Mouse (Mus musculus): ENCODE measurements around the gene Clmn.

The Clmn gene

DNA sequence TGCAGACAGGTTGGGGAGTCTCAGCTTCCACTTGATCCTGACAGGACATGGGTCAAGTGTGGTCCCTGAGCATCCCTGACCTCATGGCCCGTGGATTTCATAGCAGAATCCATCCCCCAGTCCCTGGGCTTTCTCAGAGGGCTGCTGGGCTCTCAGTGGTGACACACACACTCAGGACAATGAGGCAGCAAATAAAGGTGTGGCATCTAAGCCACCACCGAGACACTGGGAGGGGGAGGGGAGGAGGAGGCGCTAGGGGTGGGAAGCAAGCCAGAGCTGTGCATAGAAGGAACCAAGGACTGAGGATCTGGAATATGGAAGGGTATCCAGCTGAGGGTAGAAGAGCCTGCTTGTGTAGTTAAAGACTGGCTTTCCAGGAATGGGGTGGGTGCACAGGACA, 11.2 kb upstream of the Clmn start:
- no peak for DNase-seq

DNA sequence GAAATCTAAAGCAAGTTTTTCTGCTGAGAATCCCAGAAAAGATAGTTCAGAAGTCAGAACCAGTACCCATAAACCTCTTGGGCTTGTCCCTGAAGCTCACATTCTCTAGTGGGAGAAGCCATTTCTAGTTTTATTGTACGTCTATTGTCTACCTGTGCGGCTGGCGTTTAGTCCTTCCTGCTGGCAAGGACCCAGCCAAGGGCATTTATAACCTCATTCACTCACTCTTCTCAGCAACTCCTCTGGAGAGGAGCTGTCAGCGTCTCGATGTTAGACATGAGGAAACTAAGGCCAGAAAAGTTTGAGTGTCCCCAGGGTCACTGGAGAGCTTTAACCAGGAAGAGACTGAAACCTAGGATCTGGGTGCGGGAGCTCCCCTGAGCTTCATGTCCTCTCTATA, 7.1 kb upstream of the Clmn start:
- DNase-seq = no peak

DNA sequence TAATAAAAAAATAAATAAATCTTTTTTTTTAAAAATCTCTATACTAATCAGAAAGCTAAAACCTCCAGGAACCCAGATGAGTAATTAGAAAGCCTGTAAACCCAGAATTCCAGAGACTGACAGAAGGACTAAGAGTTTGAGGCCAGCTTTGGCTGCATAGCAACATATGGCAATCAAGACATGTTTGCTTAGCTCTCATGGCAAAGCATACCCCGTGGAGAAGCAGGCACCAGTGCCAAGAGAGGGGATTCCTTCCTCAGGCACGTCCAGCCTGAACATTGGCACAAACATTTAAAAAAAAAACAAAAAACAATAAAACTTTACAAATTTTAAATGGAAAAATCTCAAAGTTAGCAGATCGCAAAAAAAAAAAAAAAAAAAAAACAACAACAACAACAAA, 4.9 kb upstream of the Clmn start:
- no peak for DNase-seq

DNA sequence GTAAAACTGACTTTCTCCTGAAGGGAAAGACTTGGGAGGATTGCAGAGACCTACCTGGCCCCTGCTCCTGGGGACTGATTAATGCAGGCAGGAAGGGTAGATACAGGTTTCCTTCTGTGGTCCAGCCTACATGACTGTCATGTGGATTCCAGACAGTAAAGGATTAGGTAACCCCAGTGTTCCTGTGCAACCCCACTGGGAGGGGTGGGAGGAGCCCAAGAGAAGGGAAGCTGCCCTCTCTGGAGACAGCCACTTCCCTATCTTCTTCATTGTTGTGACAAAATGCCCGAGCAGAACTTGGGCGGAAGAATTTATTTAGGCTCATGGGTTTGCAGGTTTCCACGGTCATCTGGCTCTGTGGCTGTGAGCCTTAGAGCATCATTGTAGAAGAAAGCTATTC, 3.6 kb upstream of the Clmn start:
- no peak for DNase-seq

DNA sequence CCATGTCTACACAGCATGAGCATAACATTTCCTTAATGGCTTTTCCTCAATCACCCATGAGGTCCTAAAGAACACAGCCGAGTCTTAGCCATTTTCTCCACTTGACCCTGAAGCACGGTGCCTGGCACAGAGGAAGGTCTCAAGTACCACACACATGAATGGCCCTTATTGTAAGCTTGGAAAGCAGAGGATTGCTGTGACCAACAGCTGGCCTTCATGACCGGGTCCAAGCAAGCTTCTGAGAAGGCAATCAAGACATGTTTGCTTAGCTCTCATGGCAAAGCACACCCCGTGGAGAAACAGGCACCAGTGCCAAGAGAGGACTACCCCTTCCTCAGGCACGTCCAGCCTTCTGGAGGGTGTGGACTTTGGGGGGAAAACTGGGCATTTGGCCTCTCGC, 3.0 kb upstream of the Clmn start:
- no peak for DNase-seq

DNA sequence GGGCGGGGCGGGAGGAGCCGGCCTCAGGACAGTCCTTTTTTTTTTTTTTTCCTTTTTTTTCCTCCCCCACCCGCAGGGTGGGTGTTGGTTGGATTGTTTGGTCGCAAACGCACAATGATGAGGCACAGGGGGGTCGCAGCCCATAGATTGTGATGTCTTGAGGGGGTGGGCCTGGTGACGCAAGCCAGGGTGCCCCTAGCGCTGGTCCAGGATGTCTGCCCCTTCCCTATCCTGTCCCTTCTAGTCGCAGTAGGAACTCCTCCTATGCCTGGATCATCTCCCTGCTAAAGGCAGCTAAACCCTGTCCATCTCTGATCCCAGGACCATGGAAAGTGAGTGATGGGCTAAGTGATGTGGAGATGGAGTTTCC, 275 bp upstream of the Clmn start:
- DNase-seq = peak; percentile 60

DNA sequence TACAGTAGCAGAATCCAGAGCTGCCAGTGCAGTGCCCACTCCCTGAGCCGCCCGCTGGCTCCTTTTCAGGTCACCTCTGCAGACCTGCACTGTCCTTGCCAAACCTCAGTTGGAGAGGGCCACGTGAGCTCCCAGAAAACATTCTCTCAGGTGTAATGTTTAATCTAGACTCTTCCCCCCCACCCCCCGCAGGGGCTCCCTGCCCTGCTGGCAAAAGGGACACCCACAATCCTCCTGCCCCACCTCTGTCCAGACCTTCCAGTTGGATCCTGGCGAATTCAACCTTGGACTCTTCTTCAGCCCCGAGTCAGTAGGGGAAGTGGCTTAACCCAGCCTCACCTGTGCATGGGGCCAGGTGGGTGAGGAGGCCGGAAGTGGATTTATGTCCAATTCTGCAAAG, 1.2 kb downstream of the Clmn start:
- DNase-seq = no peak

DNA sequence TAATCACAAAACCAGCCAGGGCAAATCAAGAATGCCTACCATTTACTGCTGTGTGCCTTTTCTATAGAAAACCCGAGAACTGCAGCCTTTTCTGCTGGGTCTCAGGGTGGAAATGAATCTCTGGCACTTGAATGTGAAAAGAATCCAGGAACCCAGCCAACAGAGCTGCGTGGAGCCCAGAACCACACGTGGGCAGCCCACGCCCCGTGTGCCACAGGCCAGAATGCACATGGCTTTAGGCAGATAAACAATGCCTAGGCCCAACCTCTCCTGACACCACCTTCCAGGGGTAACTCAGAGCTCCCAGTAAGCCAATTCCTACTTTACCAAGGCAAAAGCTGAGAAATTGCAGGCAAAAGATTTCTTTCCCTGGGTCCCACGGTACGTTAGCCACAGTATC, 5.7 kb downstream of the Clmn start:
- no peak for DNase-seq

DNA sequence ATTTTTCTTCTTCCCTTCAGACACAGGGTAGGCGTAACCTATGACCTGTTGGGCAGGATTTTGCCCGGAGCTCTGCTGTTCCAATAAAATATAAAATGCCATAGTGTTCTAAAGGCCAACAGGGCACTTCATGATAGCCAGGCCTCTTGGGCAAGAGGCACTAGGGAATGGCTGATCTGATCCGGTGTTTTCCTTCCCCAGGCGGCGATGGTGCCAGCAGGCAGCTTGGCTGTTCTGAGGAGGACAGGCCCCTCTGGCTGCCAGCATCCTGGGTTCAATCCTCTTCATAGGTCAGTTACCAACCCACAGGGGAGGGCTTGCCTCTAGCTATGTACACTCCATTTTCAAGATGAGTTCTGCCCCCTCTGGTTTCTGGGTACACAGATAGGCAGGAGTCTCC, 6.1 kb downstream of the Clmn start:
- no peak for DNase-seq

DNA sequence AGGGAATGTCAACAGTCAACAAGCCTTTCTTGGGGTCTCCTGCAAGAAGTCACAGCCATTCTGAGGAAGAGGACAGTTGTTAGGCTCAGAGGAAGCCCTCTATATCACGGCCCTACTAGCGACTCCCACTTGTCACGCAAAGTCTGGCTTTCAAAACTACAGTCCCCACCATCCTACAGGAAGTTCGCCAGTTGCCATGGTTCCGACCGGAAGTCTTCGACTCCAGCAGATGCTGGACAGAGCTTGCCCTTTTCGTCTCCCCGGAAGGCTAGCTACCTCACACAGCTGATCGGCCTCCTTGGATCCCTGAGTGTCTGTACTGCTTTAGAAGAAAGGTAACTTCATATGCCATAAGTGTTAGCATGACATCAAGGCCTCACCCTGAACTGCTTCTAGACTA, 7.3 kb downstream of the Clmn start:
- no peak for DNase-seq

DNA sequence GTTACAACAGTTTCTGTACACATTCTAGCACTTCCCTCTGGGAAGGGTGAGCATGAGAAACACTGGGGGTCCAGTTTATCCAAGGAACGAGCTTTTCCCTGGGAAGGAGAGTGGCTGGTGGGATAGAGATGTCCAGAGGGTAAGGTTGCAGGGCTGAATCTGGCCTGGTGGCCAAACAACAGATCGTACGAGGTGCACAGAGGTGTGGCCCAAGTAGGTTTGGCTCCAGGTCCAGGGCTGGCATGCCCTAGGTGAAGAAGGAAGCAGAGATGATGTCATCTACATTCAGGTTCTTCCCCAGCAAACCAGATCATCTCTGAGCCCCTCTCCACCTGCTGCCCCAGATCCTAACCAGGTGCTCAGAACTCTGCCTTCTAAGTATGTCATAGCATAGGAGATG, 8.3 kb downstream of the Clmn start:
- no peak for DNase-seq

DNA sequence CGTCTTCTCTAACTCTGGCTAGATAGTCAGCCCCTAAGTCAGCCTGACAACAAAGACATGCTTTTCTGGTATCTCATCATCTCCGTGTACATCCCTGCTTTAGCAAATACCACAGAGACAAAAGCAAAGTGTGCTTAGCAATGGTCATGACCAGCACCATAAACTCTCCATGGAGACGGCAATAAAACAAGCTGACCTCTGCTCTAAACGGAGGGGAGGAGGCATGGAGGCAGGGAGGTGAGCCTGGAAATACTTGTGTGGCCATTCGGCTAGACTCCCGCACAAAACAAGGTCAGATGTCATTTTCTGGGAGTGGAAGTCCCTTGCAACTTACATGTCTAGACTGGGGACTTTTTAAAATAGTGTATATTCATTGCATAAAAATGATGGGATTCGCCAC, 9.3 kb downstream of the Clmn start:
- DNase-seq = no peak

DNA sequence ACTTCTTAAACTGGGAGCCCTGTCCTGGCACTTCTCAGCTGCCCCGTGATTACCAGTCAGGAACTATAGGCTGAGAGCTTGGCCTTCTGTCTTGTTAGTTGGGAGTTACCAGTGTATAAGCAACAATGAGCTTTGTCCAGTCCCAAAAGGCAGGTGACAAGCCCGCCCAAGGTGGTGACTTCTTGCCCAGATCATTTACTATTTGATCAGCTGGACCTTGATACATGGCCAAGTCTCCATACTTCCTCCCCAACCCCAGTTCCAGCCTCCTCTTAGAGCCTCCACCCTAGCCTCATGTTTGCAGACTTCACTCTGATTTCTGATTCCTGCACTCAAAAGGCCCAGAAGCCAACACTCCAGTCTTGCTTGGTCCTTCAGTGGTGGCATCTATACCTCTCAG, 10.1 kb downstream of the Clmn start:
- DNase-seq = no peak

DNA sequence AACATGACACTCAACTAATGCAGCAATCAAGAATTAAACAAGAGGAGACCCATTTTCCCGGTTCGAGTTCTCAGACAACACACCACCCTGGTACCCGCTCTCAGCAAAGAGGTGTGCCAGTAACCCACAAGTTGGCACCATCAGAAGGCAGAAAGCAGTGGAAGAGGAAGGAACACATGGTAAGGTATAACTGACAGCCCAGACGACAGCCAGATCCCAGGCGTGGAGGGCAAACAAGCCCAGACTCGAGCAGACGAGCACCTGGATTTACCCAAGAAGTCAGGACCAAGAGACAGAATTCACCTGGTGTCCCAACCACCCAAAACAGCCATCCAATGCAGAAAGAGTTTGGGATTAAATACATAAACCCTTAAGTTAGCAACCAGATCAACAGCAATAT, 11.5 kb downstream of the Clmn start:
- DNase-seq = no peak

DNA sequence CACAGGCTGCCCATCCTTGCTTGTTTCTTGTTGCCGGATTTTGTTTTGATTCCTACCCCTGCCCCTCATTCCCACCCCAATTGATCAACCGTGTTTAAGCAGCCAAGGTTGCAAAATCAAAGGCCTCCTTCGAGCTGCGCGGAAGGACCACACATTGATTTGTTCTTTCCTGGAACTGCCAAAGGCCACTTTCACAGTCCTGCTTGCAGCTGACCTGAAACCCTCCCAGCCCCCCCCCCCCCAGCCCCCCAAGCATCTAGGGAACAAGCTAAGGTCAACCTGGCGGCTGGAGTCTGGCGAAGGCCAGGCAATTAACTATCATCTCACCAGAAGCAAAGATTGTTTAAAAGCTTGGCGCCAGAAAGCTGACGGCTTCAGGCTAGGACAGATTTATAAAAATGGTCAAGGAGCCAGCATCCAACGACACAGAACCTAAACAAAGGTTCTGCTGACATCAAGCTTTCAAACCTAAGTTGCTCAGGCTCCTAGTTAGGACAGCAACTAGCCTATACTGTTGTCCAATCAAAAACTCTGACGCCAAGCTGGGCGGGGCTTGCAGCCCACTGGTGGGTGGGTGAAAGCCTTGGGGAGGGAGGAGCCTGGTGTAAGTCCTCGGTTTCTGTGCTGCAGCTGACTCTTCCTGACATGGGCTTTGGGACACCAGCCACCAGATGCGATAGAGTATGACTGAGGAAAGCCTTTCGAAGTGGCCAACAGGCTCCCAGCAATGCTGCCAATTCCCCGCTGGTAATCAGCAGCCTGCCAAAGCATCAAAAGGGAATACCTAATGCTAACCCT, 13.0 kb downstream of the Clmn start:
- peak; percentile 91 for DNase-seq

DNA sequence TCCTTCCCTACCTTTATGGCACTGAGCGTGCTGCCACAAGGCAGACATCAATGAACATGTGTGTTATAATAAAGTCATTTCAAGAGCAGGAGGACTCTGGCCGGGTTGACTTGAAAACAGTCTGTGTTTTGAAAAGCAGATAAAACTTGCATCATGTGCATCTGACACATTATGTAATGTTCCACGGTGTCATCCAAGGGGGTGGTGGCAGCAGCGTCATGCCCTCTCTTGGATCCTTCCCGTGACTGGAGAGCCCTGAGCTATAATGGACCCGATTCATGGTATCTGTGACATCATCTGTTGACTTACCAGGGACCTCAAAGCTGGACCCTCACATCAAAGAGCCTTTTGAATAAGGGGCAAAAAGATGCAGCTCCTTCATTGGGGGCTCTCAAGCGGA, 14.8 kb downstream of the Clmn start:
- DNase-seq = no peak

DNA sequence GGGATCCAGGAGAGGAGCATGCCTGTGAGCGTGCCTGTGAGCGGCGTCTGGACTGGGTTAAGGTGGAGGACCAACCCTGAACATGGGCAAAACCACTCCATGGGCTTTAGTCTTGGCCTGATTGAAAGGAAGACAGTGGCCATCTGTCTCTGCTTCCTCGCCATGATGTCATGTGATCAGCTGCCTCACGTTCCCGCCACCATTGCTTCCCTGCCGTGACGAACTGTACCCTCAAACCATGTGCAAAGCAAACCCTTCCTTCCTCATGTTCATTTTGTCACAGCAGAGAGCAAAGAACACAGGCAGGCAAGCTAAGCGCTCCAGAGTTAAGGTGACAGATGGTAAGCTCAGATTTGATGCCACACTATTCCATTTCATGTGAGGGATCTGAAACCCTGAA, 16.2 kb downstream of the Clmn start:
- no peak for DNase-seq

DNA sequence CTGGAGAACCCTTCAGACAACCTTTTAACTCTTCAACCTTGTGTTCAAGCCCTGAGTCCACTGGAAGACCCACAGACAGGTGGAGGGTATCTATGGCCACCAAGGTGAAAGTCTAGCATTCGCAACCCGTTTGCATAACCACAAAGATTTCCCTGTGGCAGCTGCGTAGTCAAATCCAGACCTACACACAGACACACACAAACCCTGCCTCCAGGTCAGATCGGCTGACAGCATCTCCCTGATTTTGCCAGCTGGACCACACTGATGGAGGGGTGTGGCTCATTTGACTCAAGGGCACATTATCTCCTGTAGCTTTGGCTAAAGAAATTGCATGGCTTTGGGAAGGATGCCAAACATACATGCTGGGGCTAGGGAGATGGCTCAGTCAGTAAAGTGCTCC, 17.6 kb downstream of the Clmn start:
- DNase-seq = no peak

DNA sequence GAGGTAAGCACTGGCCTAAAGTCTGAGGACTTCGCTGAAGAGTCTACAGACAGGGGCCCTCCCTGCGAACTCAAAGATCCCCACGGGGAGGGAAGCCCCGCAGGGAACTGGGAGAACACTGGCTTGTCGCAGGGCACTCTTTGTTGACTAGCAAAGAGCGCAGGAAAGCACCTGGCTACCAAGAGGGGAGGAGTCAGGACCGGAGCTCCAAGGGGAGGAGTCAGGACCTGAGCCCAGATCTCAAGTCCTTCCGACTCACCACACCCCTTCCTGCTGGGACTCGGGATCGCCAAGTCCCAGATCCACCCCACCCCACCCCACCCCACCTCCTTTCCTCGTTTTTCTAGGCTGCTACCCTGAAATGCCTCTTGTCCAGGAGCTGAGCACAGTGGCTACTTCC, 19.2 kb downstream of the Clmn start:
- DNase-seq = no peak

DNA sequence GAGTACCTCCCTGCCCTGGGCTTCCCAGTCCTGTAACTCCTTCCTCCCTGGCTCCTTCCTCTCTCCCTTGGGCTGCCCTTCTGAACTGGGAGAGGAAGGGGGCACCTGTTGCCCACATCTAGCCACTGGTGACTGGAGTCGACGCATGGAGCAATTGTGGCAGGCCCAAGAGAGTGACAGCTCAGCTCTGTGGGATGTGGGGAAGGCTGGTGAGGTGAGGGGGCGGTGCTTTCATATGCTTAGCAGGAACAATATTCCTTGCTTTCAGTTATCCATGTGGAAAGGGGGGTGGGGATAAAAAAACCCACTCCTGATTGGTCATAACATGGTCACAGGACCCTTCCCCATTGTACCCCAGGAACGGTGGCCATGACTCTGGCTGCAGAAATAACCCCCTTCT, 19.9 kb downstream of the Clmn start:
- DNase-seq = no peak

DNA sequence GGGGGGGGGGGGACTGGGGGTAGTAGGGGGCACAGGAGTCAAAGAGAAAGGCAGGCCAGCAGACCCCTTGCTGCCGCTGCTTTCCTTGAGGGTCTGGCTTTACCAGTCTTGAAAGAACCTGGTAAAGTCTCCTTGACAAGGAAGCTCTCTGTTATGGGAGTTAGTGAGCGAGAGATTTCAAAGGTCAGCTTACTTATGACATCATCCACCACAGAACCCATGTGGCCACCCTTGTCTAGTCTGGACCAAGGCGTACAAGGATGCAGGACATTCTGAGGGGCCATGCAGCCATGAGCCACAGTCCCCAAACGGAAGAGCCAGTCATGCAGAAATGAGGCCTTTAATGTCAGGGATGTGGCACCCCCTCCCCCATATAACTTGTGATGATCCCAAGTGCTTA, 20.6 kb downstream of the Clmn start:
- no peak for DNase-seq

DNA sequence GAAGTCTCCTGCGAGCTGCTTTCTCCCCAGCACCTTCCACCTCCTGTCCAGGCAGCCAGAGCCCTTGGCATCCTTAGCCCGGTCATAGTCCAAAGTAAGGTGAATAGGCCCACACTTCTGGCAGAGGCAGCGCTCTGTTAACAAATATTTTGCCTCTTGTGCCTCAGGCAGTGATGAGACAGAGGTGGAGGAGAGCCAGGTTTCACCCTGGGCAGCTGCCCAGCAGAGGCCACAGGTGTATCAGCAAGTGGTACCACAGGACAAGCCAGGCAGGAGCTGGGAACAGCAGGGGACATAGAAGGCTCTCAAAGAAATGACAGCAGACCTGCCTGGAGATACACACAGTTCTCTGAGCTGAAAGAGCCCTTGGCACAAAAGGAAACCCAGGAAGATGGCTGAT, 23.6 kb downstream of the Clmn start:
- no peak for DNase-seq

DNA sequence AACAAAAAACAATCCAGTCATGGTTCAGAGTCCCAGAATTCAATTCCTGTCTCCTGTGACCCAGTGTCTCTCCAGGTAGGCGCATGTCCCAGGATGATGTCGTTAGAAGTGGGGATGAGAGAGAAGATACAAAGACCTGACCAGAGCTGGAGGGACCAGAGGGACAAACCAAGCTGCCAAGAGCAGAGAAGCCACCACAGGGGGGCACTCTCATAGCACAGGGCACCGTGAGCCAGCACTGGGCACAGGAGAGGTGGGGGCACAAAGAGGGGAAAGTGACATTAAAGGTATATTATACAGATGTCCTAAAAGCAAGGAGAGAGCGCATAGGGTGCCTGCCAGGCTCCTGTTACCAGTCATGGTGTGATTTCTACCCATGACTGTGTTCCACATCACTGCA, 25.9 kb downstream of the Clmn start:
- no peak for DNase-seq

DNA sequence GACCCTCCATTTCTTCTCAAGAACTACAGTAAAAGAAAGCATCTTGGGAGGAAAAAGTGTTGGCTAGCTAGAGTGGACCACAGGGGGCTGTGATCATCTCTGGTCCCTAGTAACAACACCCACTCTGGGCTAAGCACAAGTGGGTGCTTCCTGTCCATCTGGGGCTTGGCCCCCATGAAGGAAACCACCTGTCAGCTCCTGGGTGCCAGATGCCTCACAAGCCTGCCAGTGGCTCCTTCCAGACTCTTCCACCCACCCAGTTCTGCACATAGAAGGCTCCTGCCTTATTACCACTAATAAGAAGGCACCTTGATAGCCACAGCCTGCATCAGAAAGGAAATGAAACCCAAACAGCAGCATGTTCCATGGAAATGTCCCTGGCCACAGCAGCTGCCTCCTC, 26.4 kb downstream of the Clmn start:
- DNase-seq = no peak

DNA sequence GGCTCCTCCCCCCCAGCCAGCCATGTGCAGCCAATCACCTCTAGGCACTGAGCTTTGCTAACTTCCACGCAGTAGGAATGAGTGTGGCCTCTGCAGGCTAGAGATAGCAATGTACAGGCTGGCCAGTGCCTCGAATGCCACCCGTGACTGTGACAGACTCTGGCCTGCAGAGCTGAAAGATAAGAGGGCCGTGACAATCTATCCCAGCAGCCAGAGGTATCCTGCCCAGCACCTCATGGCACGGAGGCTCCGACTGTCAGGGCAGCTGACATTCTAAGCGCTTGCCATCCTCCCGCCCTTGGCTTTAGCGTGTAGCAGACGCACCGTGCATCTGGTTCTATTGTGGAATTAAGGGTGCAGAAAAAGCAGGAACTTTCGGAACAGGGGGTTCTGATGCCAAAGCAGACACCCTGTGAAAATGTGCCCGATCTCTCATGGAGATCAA, 26.9 kb downstream of the Clmn start:
- no peak for DNase-seq
